Comparison of ENCODE assay signal across 21 mouse cellular contexts in the genomic region with DNA sequence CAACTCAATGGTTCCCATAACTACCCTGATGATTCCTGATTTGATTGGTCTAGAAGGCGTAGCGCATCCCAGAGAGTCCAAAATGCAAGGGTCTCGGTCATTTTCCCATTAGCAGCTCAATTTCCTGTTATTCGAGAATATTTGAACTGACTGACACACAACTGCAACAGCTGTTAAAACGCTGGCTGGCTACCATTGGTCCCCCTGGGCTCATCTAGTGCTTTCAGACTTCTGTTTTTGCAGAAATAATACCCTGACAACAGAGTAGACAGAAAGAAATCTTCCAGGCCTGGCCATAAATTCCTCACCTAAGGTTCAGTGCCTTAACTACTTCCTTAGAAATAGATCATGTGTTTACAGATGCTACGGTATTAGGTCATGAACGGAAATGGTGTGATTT. TPM values are rescaled to one million over a fixed set of nuclear protein-coding genes. Genes with fewer than 3 reads are reported as not detected.
DNase-seq lines count a peak whose midpoint lies in the region; ATAC-seq and TF ChIP-seq lines count a peak whose summit lies in the region.
"Had no signal": no experiment of that assay in that cellular context is flagged by ENCODE, and none has a peak within 500 bp of the region (broad histone marks: within the 10 kb centered on the region; RNA-seq: fewer than 3 reads in every experiment).

No protein-coding gene starts in this region.

- H3K4me1 ChIP-seq in heart, postnatal 0 days (ENCODE audit: control insufficient read depth, insufficient read depth), result peaks cover 30% of the 10 kb centered on the region
- H3K4me1 ChIP-seq in limb, embryonic 14.5 days (ENCODE audit: control insufficient read depth, insufficient read depth, low read length), result peaks cover 3% of the 10 kb centered on the region; the same call in 1 of the 2 replicates
- H3K4me1 ChIP-seq: hindbrain, embryonic 13.5 days had no signal

- no peak overlapping the region for H3K4me3 ChIP-seq in gastrocnemius, adult 2 months
- no peak overlapping the region for H3K4me3 ChIP-seq in heart, postnatal 0 days (ENCODE audit: low read depth, low read length)
- H3K4me3 ChIP-seq in C2C12 (ENCODE audit: insufficient read depth, poor library complexity, severe bottlenecking), result no peak overlapping the region
- H3K4me3 ChIP-seq in limb, embryonic 14.5 days (replicated peaks; ENCODE audit: low read length), result no peak overlapping the region
- H3K4me3 ChIP-seq: embryonic facial prominence, embryonic 10.5 days; erythroblast, embryonic 14.5 days; forebrain, embryonic 10.5 days; heart, embryonic 10.5 days; hindbrain, embryonic 13.5 days had no signal

- H3K79me2 ChIP-seq in C2C12 (ENCODE audit: control insufficient read depth, insufficient read depth), result peaks cover 93% of the 10 kb centered on the region

- ATAC-seq in heart, postnatal 0 days (ENCODE audit: insufficient read depth, low read depth), result no peak
- peak; percentile 71 for ATAC-seq in limb, embryonic 14.5 days (ENCODE audit: low FRiP score, low read depth)
- ATAC-seq: activated CD4-positive, CD25-positive, alpha-beta regulatory T cell, adult 4 months; forebrain, embryonic 14.5 days; hindbrain, postnatal 0 days; Patski had no signal

- DNase-seq in gastrocnemius, adult 2 months, result no peak
- no peak for DNase-seq in gastrocnemius, postnatal 25 days
- DNase-seq in heart, postnatal 0 days (ENCODE audit: low spot score), result no peak
- no peak for DNase-seq in heart, postnatal 25 days (ENCODE audit: low spot score)
- no peak for DNase-seq in limb, embryonic 14.5 days (ENCODE audit: low spot score)
- DNase-seq in adrenal gland, adult 2 months, result no peak
- DNase-seq: adrenal gland, postnatal 25 days; cerebellum, adult 2 months; cerebellum, postnatal 10 days; kidney, adult 11 months had no signal

- intact Hi-C loops in gastrocnemius, adult 2 months (cut with DNase I), result no loop called here
- intact Hi-C loops in heart, postnatal 25 days (cut with DNase I), result no loop called here

- H3K79me3 ChIP-seq in C2C12 (ENCODE audit: low read depth), result peaks cover 85% of the 10 kb centered on the region

- no peak overlapping the region for H3ac ChIP-seq in C2C12 (ENCODE audit: control insufficient read depth, insufficient read length, low read depth)

- no peak for TF ChIP-seq CTCF in gastrocnemius, adult 2 months (IDR thresholded peaks at IDR 0.05)
- TF ChIP-seq CTCF in heart, postnatal 0 days (IDR thresholded peaks at IDR 0.05; ENCODE audit: low read depth), result no peak
- TF ChIP-seq CTCF in C2C12 (IDR thresholded peaks at IDR 0.05; ENCODE audit: control insufficient read depth, insufficient read depth, insufficient read length), result no peak

- WGBS in heart, postnatal 0 days, result 76% methylated on average over 7 of the region's 7 CpGs
- 49% methylated on average over 7 of the region's 7 CpGs for WGBS in limb, embryonic 14.5 days

- no peak for TF ChIP-seq EP300 in heart, postnatal 0 days (IDR thresholded peaks at IDR 0.05; ENCODE audit: low read depth)

- H3K27me3 ChIP-seq in heart, postnatal 0 days (ENCODE audit: control insufficient read depth, insufficient read depth, low read length), result no peaks in the 10 kb centered on the region
- H3K27me3 ChIP-seq in C2C12 (ENCODE audit: control insufficient read depth, insufficient read depth, insufficient read length), result no peaks in the 10 kb centered on the region
- H3K27me3 ChIP-seq in limb, embryonic 14.5 days (ENCODE audit: control insufficient read depth, insufficient read depth, low read length), result no peaks in the 10 kb centered on the region
- H3K27me3 ChIP-seq: CH12.LX; hindbrain, embryonic 13.5 days; Patski had no signal

- no peaks in the 10 kb centered on the region for H3K9me3 ChIP-seq in heart, postnatal 0 days (replicated peaks; ENCODE audit: control insufficient read depth, low read length)
- H3K9me3 ChIP-seq in limb, embryonic 14.5 days (ENCODE audit: control insufficient read depth, low read length), result no peaks in the 10 kb centered on the region
- H3K9me3 ChIP-seq: embryonic facial prominence, embryonic 10.5 days; forebrain, embryonic 10.5 days; heart, embryonic 10.5 days; hindbrain, embryonic 13.5 days had no signal

- no peak overlapping the region for H3K9ac ChIP-seq in heart, postnatal 0 days (replicated peaks; ENCODE audit: low read depth, low read length)
- H3K9ac ChIP-seq in limb, embryonic 14.5 days (ENCODE audit: low read depth, low read length, severe bottlenecking), result no peak overlapping the region
- H3K9ac ChIP-seq: hindbrain, embryonic 13.5 days had no signal

- H3K4me2 ChIP-seq in heart, postnatal 0 days (ENCODE audit: low read depth, low read length), result no peak overlapping the region
- no peak overlapping the region for H3K4me2 ChIP-seq in limb, embryonic 14.5 days (replicated peaks; ENCODE audit: low read depth, low read length, severe bottlenecking)
- H3K4me2 ChIP-seq: hindbrain, embryonic 13.5 days had no signal

- no peak for TF ChIP-seq POLR2A in limb, embryonic 14.5 days (IDR thresholded peaks at IDR 0.05; ENCODE audit: borderline replicate concordance, extremely low read depth, insufficient read depth, insufficient read length)

- H3K27ac ChIP-seq in gastrocnemius, adult 2 months, result peak overlapping the region; percentile 62
- peak overlapping the region; percentile 43; the same call in 1 of the 2 replicates for H3K27ac ChIP-seq in heart, postnatal 0 days (ENCODE audit: low read depth)
- no peak overlapping the region for H3K27ac ChIP-seq in limb, embryonic 14.5 days (replicated peaks; ENCODE audit: low read depth, low read length)
- H3K27ac ChIP-seq: embryonic facial prominence, embryonic 10.5 days; forebrain, embryonic 10.5 days; heart, embryonic 10.5 days; hindbrain, embryonic 13.5 days; hindbrain, postnatal 0 days had no signal

- no peaks in the 10 kb centered on the region for H3K36me3 ChIP-seq in heart, postnatal 0 days (replicated peaks; ENCODE audit: control insufficient read depth, insufficient read depth, low read length)
- no peaks in the 10 kb centered on the region for H3K36me3 ChIP-seq in C2C12 (ENCODE audit: control insufficient read depth, insufficient read depth)
- H3K36me3 ChIP-seq in limb, embryonic 14.5 days (ENCODE audit: control insufficient read depth, insufficient read depth, low read length), result no peaks in the 10 kb centered on the region
- H3K36me3 ChIP-seq: embryonic facial prominence, embryonic 10.5 days; forebrain, embryonic 10.5 days; heart, embryonic 10.5 days; hindbrain, embryonic 13.5 days had no signal

TF ChIP-seq in C2C12, 6 proteins besides CTCF, POLR2A, EP300 and RAD21:
- TF ChIP-seq MAX (IDR thresholded peaks at IDR 0.05) (no peak), FOSL1 (IDR thresholded peaks at IDR 0.05; ENCODE audit: insufficient read depth, low read length, poor library complexity, severe bottlenecking) (no peak), MYOD1 (IDR thresholded peaks at IDR 0.05; ENCODE audit: control insufficient read depth, insufficient read length, low read depth) (peak; percentile 47), CEBPB (IDR thresholded peaks at IDR 0.05; ENCODE audit: low read depth) (no peak)

RNA-seq across cellular contexts. Expression of gene Cobll1, which starts 10.8 kb away (rescaled TPM):
- total RNA-seq in gastrocnemius, adult 2 months (2021), result 1 to 10 TPM; 4.4 to 5.7 TPM
- total RNA-seq in gastrocnemius, postnatal 25 days (2021), result 1 to 10 TPM; 3.9 to 4.8 TPM
- 8.2 and 8.6 TPM in 2 replicates for total RNA-seq in heart, postnatal 0 days (2014; rRNA removed; ENCODE audit: low replicate concordance)
- polyA plus RNA-seq in heart, postnatal 0 days (2015; fragmentation: Nextera tagmentation; extraction: Ambion mirVana), result 10.2 and 11.0 TPM in 2 replicates
- 10 to 100 TPM; 56.6 to 61.6 TPM for total RNA-seq in heart, postnatal 25 days (2021)
- 16.3 TPM for polyA plus RNA-seq in C2C12 (2012; fragmentation: generic; extraction: Trizol)
- 5.1 and 5.2 TPM in 2 replicates for polyA plus RNA-seq in limb, embryonic 14.5 days (2012; rRNA removed)
- polyA plus RNA-seq in limb, embryonic 14.5 days (2014; fragmentation: Nextera tagmentation; extraction: Ambion mirVana), result 3.1 and 4.3 TPM in 2 replicates
- 100 to 1,000 TPM; 295 to 301 TPM for total RNA-seq in adrenal gland, adult 2 months (2021)
- 48.1 and 58.3 TPM in 2 replicates for polyA plus RNA-seq in adrenal gland, adult 2 months (2012; rRNA removed)
- polyA plus RNA-seq: erythroblast, embryonic 14.5 days had no signal

Comparison
In these comparisons a context has a peak if more than half of its experiments do, and no peak if none do; other contexts are left out.
1. RNA of gene Cobll1, which starts 10.8 kb away (total RNA-seq): 295 to 301 TPM in adrenal gland, adult 2 months; 56.6 to 61.6 TPM in heart, postnatal 25 days, 8.2 to 8.6 TPM in heart, postnatal 0 days, 4.4 to 5.7 TPM in gastrocnemius, adult 2 months and 3.9 to 4.8 TPM in gastrocnemius, postnatal 25 days; every median in the first group is over 4 times any median in the second.